Mouse (Mus musculus) testis, adult 2 months (tissue): ENCODE data around the gene Rhbdf2.

Experiments used
- CTCF ChIP-seq: fragments of 200-500 bp; IDR thresholded peaks from 2 replicates; pipeline ENCODE4 v1.5.1; 2012; ENCODE audit warnings: low read depth, mild to moderate bottlenecking, inconsistent platforms, low read length, moderate library complexity; ENCODE audit not compliant: control insufficient read depth, insufficient read depth, insufficient replicate concordance
- POLR2A ChIP-seq: fragments of 200-500 bp; IDR thresholded peaks from 2 replicates; pipeline ENCODE4 v1.6.1; 2012; ENCODE audit warnings: low read depth, mild to moderate bottlenecking, inconsistent platforms, low read length, moderate library complexity; ENCODE audit not compliant: control insufficient read depth

GRCm38 (mm10) chr11:116661291-116661947, 34.6 kb upstream of the Rhbdf2 start:
- 0 out of 2 replicates have a peak, but pooled peaks have one; percentile 20 for TF ChIP-seq POLR2A
- TF ChIP-seq CTCF, result no peak
